Mouse (Mus musculus): ENCODE results near the gene Pou3f3.

The Pou3f3 gene

DNA sequence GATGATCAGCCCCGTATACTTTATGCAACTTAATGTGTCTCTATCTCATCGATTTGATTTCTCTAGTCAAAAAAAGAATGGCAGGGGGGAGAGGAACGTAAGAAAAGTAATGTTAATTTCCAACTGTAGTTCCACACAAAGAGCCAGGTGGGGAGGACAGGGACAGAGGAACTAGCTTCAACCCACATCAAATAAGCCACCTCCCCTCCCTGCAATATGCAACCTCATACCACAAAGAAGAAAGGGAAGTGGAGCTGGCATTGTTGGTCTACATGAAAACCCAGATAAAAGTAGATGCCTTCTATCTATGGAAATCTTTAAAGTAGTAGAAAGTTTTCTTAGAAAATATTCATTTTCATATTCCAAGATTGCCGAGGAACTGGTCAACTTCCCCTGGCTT is 14.7 kb downstream of the Pou3f3 start:
- DNase-seq (ENCODE audit: low read depth, low spot score), result no peak

DNA sequence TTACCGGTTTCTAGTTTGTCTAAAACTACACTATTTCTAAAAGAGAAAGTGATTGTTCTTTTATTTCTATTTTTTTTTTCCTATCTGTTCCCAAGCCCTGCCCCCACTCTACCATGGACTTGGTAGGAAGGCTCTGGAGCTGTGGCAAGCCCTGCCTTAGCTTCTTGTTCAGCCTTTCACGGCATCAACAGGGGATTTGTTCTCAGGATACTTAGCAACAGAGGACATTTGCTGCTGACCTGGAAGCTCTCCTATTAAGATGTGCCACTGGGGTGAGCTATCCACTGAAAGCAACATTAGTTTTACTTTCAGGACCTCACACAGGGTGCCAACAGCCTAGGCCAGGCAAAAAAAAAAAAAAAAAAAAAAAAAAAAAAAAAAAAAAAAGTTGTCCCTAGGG is 15.4 kb downstream of the Pou3f3 start:
- no peak for DNase-seq (ENCODE audit: low read depth, low spot score)

- DNase-seq (ENCODE audit: low read depth, low spot score), result no peak
Measured at GRCm38 (mm10) chr1:42711456-42712310, 16.1 kb downstream of the Pou3f3 start.

DNA sequence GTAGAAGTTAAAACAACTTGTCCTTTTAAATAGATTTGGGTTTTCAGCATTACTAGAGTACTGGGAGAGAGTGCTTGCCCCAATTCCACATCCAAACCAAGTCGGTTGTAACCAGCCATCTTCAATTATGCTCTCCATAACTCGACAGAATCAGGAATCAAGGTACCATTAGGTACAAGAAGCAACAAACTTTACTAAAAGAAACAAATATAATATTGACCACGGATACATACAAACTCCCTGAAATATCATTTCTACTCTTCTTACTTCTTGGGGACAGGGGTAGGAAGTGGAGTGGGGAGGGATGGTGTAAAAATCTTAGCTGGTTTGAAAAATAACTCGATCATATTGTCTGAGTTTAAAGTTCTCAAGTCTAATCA is 16.7 kb downstream of the Pou3f3 start:
- no peak for DNase-seq (ENCODE audit: low read depth, low spot score)

- DNase-seq (ENCODE audit: low read depth, low spot score), result no peak
Measured at GRCm38 (mm10) chr1:42713104-42713932, 17.8 kb downstream of the Pou3f3 start.

DNA sequence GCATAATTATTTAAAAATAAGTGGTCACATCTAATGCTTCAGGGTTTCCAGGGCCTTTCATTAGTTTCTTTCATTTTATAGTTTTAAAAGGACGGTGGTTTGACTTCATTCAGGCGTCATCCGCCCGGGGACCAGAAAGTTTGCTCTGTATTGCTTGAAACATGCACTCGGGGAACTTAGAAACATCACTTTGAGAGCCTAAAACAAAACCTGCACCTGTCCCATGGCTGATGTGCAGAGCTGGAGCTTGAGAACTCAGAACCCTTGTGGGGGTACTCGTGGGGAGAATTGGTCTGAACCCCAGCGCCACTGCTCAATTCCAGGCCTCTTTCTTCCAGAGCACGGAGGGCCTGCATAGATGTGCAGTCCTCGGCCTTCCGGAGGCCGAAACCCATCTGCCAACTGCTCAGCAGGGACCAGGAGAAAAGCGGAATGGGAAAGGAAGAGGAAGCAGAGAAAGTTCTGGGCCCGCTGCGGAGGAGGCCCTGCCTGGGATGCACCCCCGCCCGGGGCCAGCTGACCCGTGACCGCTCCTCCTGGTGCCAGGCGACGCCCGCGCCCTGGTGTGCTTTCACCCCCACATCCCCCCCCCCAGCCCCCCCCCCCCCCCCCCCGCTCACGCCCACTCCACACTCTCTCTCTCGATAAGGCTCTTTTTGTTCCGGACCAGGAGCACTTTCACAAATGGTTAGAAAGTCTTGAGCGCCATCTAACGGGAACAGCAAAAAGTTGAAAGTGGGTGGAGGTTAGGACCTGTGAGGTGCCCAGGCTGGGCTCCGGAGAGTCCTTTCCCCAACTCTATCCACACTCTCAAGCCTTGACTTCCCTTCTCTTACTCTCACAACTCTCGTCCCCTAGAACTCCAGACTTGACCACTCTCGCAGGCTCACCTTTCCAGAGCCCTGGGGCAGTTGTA is 18.7 kb downstream of the Pou3f3 start:
- no peak for DNase-seq (ENCODE audit: low read depth, low spot score)

GRCm38 (mm10) chr1:42718549-42718948 is 23.0 kb downstream of the Pou3f3 start:
- no peak for DNase-seq (ENCODE audit: low read depth, low spot score)

DNA sequence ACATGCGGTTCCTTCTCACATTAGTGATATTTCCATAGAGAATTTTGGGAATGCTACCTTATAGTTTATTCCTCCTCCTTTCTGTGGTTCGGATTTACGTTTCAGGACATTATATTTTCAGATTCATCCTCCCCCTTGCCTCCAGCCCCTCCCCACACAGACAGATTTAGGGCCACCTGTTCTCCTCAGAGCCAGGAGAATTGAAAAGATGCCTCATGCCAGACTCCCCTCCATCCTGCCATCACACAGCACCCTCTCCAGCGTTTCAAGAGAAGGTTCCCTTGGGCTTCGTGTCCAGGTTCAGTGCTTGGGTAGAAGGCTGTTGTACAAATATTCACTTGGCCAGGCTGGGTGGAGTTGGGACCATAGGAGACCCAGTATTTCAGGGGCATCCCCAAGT is 25.8 kb downstream of the Pou3f3 start:
- DNase-seq (ENCODE audit: low read depth, low spot score), result no peak

DNA sequence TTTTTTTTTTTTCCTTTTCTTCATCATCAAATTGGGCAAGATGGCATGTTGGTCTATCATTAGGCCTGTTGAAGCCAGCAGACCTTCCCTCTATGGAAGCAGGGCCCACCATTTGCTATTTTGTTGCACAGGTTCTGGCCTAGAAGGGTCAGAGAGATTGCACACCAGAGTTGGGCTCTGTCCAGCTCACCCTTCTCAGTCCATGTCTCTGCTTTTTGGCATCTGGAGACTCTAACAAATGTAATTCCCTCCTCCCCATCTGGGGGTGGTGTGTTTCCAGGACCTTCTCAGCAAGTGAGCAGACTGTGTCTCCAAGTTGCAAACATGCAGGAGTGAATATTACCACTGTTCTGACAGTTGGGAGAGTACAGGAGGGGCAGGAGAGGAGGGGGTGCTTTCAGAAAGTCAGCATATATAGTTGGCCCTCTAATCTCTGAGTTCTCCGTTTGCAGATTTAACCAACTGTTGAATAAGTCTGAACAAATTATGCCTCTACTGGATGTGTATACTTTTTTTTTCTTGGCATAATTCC is 28.3 kb downstream of the Pou3f3 start:
- DNase-seq (ENCODE audit: low read depth, low spot score), result no peak

- DNase-seq (ENCODE audit: low read depth, low spot score), result no peak
Measured at GRCm38 (mm10) chr1:42724881-42725280, 29.3 kb downstream of the Pou3f3 start.

- no peak for DNase-seq (ENCODE audit: low read depth, low spot score)
Measured at GRCm38 (mm10) chr1:42727161-42727560, 31.6 kb downstream of the Pou3f3 start.

- peak; percentile 80 for DNase-seq (ENCODE audit: low read depth, low spot score)
Measured at GRCm38 (mm10) chr1:42727676-42728075, 32.1 kb downstream of the Pou3f3 start.

DNA sequence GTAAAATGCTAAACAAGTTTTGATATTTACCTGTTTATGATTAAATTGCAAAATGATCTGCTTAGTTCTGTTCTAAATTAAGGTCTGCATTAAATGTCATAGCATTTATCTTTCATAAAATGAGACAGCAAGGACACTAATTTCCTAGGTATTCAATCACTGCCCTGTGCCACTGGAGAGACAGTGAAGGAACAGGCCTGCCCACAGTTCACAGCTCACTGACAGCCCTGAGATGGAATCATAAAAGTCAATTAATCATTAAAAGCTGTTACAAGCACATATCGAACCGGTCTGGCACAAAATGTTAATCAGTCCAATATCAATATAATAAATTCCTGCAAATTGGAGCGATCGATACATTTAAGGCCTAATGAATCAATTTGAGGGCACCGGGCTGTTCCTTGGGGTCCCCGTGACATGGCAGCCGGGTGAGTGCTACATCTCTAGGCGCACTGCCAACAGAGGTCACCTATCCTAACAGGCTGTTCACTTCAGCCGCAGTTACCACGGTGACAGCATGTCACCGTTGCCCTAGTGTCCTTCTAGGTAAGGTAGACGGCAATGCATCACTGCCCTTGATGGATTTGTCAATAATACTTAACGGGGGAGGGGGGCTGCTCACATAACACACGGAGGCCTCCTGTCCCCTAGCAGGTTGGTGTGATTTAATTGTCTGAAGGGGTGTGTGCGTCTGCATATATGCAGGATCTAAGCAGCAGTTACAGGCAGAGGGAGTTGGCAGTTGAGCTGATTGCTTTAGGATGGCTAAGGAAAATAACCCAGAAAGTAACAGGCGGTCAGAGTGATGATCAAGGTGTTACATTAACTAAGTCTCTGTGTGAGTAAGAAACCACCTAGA is 46.0 kb downstream of the Pou3f3 start:
- DNase-seq (ENCODE audit: low read depth, low spot score), result no peak

GRCm38 (mm10) chr1:42742242-42742560 is 46.6 kb downstream of the Pou3f3 start:
- DNase-seq (ENCODE audit: low read depth, low spot score), result no peak

- no peak for DNase-seq (ENCODE audit: low read depth, low spot score)
Measured at GRCm38 (mm10) chr1:42745047-42745446, 49.5 kb downstream of the Pou3f3 start.

- DNase-seq (ENCODE audit: low read depth, low spot score), result no peak
Measured at GRCm38 (mm10) chr1:42749536-42750292, 54.1 kb downstream of the Pou3f3 start.
